Mouse (Mus musculus) G1E (cell line): ENCODE results near the gene Ncbp2.

Experiments used
- CTCF ChIP-seq: IDR thresholded peaks from 2 replicates; pipeline ENCODE4 v1.5.1; 2012; ENCODE audit warnings: low read depth, low read length, inconsistent platforms, mixed read lengths
- GATA1 ChIP-seq: IDR thresholded peaks from 2 replicates; pipeline ENCODE4 v1.6.1; 2012; ENCODE audit warnings: borderline replicate concordance, low read length, inconsistent platforms, mixed read lengths

DNA sequence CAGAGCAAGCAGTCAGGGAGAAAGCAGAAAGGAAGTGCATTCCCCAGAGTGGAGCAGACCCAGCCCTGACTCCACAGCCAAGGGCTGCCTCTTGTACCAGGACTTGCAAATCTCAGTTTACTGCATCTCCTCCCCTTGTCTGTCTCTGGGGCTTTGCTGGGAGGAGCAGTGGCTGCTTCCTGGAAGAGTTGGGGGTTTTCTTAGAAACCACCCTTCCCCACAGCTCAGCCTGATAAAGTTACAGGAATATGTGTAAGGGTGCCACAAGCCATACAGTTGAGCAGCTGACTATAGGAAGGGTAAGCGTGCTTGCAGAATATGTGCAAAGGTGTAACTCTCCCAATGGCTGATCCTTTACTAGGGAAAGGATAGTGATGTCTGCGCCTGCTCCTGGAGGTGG lies 7.7 kb upstream of the Ncbp2 start:
- no peak for TF ChIP-seq CTCF
- no peak for TF ChIP-seq GATA1
